Comparison of ENCODE assay signal across 13 mouse cellular contexts in genomic region chrX:132452986-132453385, GRCm38 (mm10).
DNase-seq lines count a peak whose midpoint lies in the region; ATAC-seq and TF ChIP-seq lines count a peak whose summit lies in the region.
"Had no signal": no experiment of that assay in that cellular context is flagged by ENCODE, and none has a peak within 500 bp of the region (broad histone marks: within the 10 kb centered on the region; RNA-seq: fewer than 3 reads in every experiment).

No protein-coding gene starts in this region.

- peak; percentile 31 for TF ChIP-seq CTCF in hindbrain, postnatal 0 days (IDR thresholded peaks at IDR 0.05; ENCODE audit: low read depth)
- TF ChIP-seq CTCF in stomach, postnatal 0 days (IDR thresholded peaks at IDR 0.05; ENCODE audit: low read depth), result peak; percentile 55
- TF ChIP-seq CTCF in liver, postnatal 0 days (IDR thresholded peaks at IDR 0.05; ENCODE audit: low read depth), result no peak

- no peaks in the 10 kb centered on the region for H3K9me3 ChIP-seq in hindbrain, postnatal 0 days (ENCODE audit: low read length)
- H3K9me3 ChIP-seq in hindbrain, embryonic 14.5 days (ENCODE audit: control insufficient read depth, low read length), result no peaks in the 10 kb centered on the region
- no peaks in the 10 kb centered on the region for H3K9me3 ChIP-seq in midbrain, embryonic 14.5 days (ENCODE audit: control insufficient read depth, low read length)
- no peaks in the 10 kb centered on the region for H3K9me3 ChIP-seq in midbrain, embryonic 16.5 days (replicated peaks; ENCODE audit: control insufficient read depth, low read length, poor library complexity, severe bottlenecking)
- H3K9me3 ChIP-seq in stomach, postnatal 0 days (ENCODE audit: control insufficient read depth, low read length), result no peaks in the 10 kb centered on the region
- H3K9me3 ChIP-seq in liver, postnatal 0 days (ENCODE audit: low read length), result no peaks in the 10 kb centered on the region
- H3K9me3 ChIP-seq: forebrain, embryonic 10.5 days had no signal

- H3K27me3 ChIP-seq in hindbrain, postnatal 0 days (ENCODE audit: insufficient read depth, low read length), result no peaks in the 10 kb centered on the region
- H3K27me3 ChIP-seq in hindbrain, embryonic 14.5 days (ENCODE audit: control insufficient read depth, insufficient read depth, low read length), result no peaks in the 10 kb centered on the region
- H3K27me3 ChIP-seq in midbrain, embryonic 14.5 days (ENCODE audit: control insufficient read depth, insufficient read depth, low read length), result no peaks in the 10 kb centered on the region
- no peaks in the 10 kb centered on the region for H3K27me3 ChIP-seq in midbrain, embryonic 16.5 days (ENCODE audit: control insufficient read depth, insufficient read depth, low read depth, low read length)
- H3K27me3 ChIP-seq in stomach, postnatal 0 days (ENCODE audit: control insufficient read depth, insufficient read depth, low read length), result no peaks in the 10 kb centered on the region
- no peaks in the 10 kb centered on the region for H3K27me3 ChIP-seq in liver, postnatal 0 days (ENCODE audit: insufficient read depth, low read length)

- no peaks in the 10 kb centered on the region for H3K4me1 ChIP-seq in hindbrain, postnatal 0 days (ENCODE audit: insufficient read depth, low read length)
- H3K4me1 ChIP-seq in hindbrain, embryonic 14.5 days (replicated peaks; ENCODE audit: control insufficient read depth, insufficient read depth, low read length), result no peaks in the 10 kb centered on the region
- H3K4me1 ChIP-seq in midbrain, embryonic 14.5 days (ENCODE audit: control insufficient read depth, insufficient read depth, low read length), result no peaks in the 10 kb centered on the region
- no peaks in the 10 kb centered on the region for H3K4me1 ChIP-seq in midbrain, embryonic 16.5 days (ENCODE audit: control insufficient read depth, insufficient read depth, low read length)
- H3K4me1 ChIP-seq in stomach, postnatal 0 days (replicated peaks; ENCODE audit: control insufficient read depth, insufficient read depth), result no peaks in the 10 kb centered on the region
- no peaks in the 10 kb centered on the region for H3K4me1 ChIP-seq in liver, postnatal 0 days (ENCODE audit: insufficient read depth)
- H3K4me1 ChIP-seq: forebrain, embryonic 10.5 days had no signal

- H3K9ac ChIP-seq in hindbrain, postnatal 0 days (replicated peaks; ENCODE audit: low read length), result no peak overlapping the region
- no peak overlapping the region for H3K9ac ChIP-seq in hindbrain, embryonic 14.5 days
- H3K9ac ChIP-seq in midbrain, embryonic 14.5 days (replicated peaks; ENCODE audit: low read length), result no peak overlapping the region
- no peak overlapping the region for H3K9ac ChIP-seq in midbrain, embryonic 16.5 days (ENCODE audit: low read depth, low read length)
- no peak overlapping the region for H3K9ac ChIP-seq in stomach, postnatal 0 days (ENCODE audit: low read length)
- H3K9ac ChIP-seq in liver, postnatal 0 days (replicated peaks), result no peak overlapping the region

- H3K36me3 ChIP-seq in hindbrain, postnatal 0 days (ENCODE audit: insufficient read depth, low read length), result no peaks in the 10 kb centered on the region
- H3K36me3 ChIP-seq in hindbrain, embryonic 14.5 days (replicated peaks; ENCODE audit: control insufficient read depth, insufficient read depth), result no peaks in the 10 kb centered on the region
- no peaks in the 10 kb centered on the region for H3K36me3 ChIP-seq in midbrain, embryonic 14.5 days (ENCODE audit: control insufficient read depth, insufficient read depth, low read length)
- H3K36me3 ChIP-seq in midbrain, embryonic 16.5 days (ENCODE audit: control insufficient read depth, insufficient read depth, low read length), result no peaks in the 10 kb centered on the region
- H3K36me3 ChIP-seq in stomach, postnatal 0 days (ENCODE audit: control insufficient read depth, insufficient read depth, low read length), result no peaks in the 10 kb centered on the region
- no peaks in the 10 kb centered on the region for H3K36me3 ChIP-seq in liver, postnatal 0 days (replicated peaks; ENCODE audit: insufficient read depth, low read length)
- H3K36me3 ChIP-seq: forebrain, embryonic 10.5 days had no signal

- H3K4me2 ChIP-seq in hindbrain, postnatal 0 days (ENCODE audit: low read depth, low read length), result no peak overlapping the region
- H3K4me2 ChIP-seq in hindbrain, embryonic 14.5 days (replicated peaks), result no peak overlapping the region
- no peak overlapping the region for H3K4me2 ChIP-seq in midbrain, embryonic 14.5 days (ENCODE audit: low read length)
- no peak overlapping the region for H3K4me2 ChIP-seq in midbrain, embryonic 16.5 days (ENCODE audit: low read length)
- H3K4me2 ChIP-seq in stomach, postnatal 0 days (replicated peaks; ENCODE audit: low read depth), result no peak overlapping the region
- no peak overlapping the region for H3K4me2 ChIP-seq in liver, postnatal 0 days (ENCODE audit: low read depth, low read length)

- TF ChIP-seq EP300 in stomach, postnatal 0 days (optimal IDR thresholded peaks at IDR 0.05), result no peak
- no peak for TF ChIP-seq EP300 in liver, postnatal 0 days (IDR thresholded peaks at IDR 0.05; ENCODE audit: low read depth)

- H3K27ac ChIP-seq in hindbrain, postnatal 0 days, result no peak overlapping the region
- H3K27ac ChIP-seq in hindbrain, embryonic 14.5 days, result no peak overlapping the region
- no peak overlapping the region for H3K27ac ChIP-seq in midbrain, embryonic 14.5 days (replicated peaks; ENCODE audit: low read depth, low read length)
- H3K27ac ChIP-seq in midbrain, embryonic 16.5 days (ENCODE audit: low read length), result no peak overlapping the region
- no peak overlapping the region for H3K27ac ChIP-seq in stomach, postnatal 0 days (replicated peaks)
- H3K27ac ChIP-seq in liver, postnatal 0 days (ENCODE audit: low read depth), result no peak overlapping the region
- H3K27ac ChIP-seq: forebrain, embryonic 10.5 days had no signal

- 37% methylated on average over 2 of the region's 2 CpGs for WGBS in hindbrain, postnatal 0 days
- WGBS in hindbrain, embryonic 14.5 days, result 36% methylated on average over 2 of the region's 2 CpGs
- WGBS in midbrain, embryonic 14.5 days, result 45% methylated on average over 2 of the region's 2 CpGs
- WGBS in midbrain, embryonic 16.5 days, result 33% methylated on average over 2 of the region's 2 CpGs
- 40% methylated on average over 2 of the region's 2 CpGs for WGBS in stomach, postnatal 0 days
- WGBS in liver, postnatal 0 days (ENCODE audit: insufficient replicate concordance), result 43% methylated on average over 2 of the region's 2 CpGs

- no peak overlapping the region for H3K4me3 ChIP-seq in hindbrain, postnatal 0 days (ENCODE audit: low read length)
- no peak overlapping the region for H3K4me3 ChIP-seq in hindbrain, embryonic 14.5 days (replicated peaks; ENCODE audit: low read length)
- no peak overlapping the region for H3K4me3 ChIP-seq in midbrain, embryonic 14.5 days (replicated peaks; ENCODE audit: low read depth, low read length)
- H3K4me3 ChIP-seq in midbrain, embryonic 16.5 days (ENCODE audit: low read depth, low read length), result no peak overlapping the region
- no peak overlapping the region for H3K4me3 ChIP-seq in stomach, postnatal 0 days (ENCODE audit: low read depth, low read length)
- H3K4me3 ChIP-seq in liver, postnatal 0 days (ENCODE audit: low read depth, low read length), result no peak overlapping the region
- H3K4me3 ChIP-seq: forebrain, embryonic 10.5 days had no signal

- peak; percentile 6 for DNase-seq in hindbrain, postnatal 0 days (ENCODE audit: low spot score)
- DNase-seq in hindbrain, embryonic 14.5 days (ENCODE audit: low spot score), result no peak
- DNase-seq in midbrain, embryonic 14.5 days, result peak; percentile 18
- DNase-seq in adipocyte (ENCODE audit: low spot score), result peak; percentile 23
- DNase-seq in stomach, postnatal 0 days (ENCODE audit: low spot score), result no peak
- no peak for DNase-seq in liver, postnatal 0 days
- DNase-seq: adrenal gland, adult 8-10 months; heart, postnatal 10 days; liver; right cerebral cortex, postnatal 4 days had no signal

- ATAC-seq in hindbrain, postnatal 0 days, result no peak
- no peak for ATAC-seq in hindbrain, embryonic 14.5 days (ENCODE audit: low FRiP score)
- ATAC-seq in midbrain, embryonic 14.5 days (ENCODE audit: low FRiP score, low TSS enrichment), result no peak
- ATAC-seq in midbrain, embryonic 16.5 days, result no peak
- ATAC-seq in stomach, postnatal 0 days (ENCODE audit: low FRiP score, low TSS enrichment), result no peak
- no peak for ATAC-seq in liver, postnatal 0 days
- no peak for ATAC-seq in megakaryocyte progenitor cell, adult 5-6 weeks (replicated peaks; ENCODE audit: poor library complexity)

Comparison
In these comparisons a context has a peak if more than half of its experiments do, and no peak if none do; other contexts are left out.
1. DNase-seq: peak in hindbrain, postnatal 0 days (single experiment), midbrain, embryonic 14.5 days (single experiment) and adipocyte (single experiment); none in hindbrain, embryonic 14.5 days (single experiment), stomach, postnatal 0 days (single experiment) and liver, postnatal 0 days (single experiment).